Mouse (Mus musculus) intestine, embryonic 15.5 days (tissue): ENCODE measurements around the gene Rasgef1b. TPM values are rescaled to one million over a fixed set of nuclear protein-coding genes. Genes with fewer than 3 reads are reported as not detected.

Source experiments
- ATAC-seq: fragments of 200-750 bp; cut with Nextera tagmentation; 2 replicates; pipeline ENCODE4 v1.8.0; 2017; ENCODE audit warnings: moderate TSS enrichment, moderate library complexity
- H3K27ac ChIP-seq: fragments of 300-500 bp; sonication (generic); 2 replicates; pipeline ENCODE4 v1.5.1; 2015; ENCODE audit warnings: mild to moderate bottlenecking, inconsistent platforms
- H3K27me3 ChIP-seq: fragments of 300-500 bp; sonication (generic); replicated peaks from 2 replicates; pipeline ENCODE4 v1.6.1; 2015; ENCODE audit warnings: inconsistent platforms
- H3K36me3 ChIP-seq: fragments of 300-500 bp; sonication (generic); 2 replicates; pipeline ENCODE4 v1.6.1; 2015; ENCODE audit warnings: inconsistent platforms
- H3K4me1 ChIP-seq: fragments of 300-500 bp; sonication (generic); replicated peaks from 2 replicates; pipeline ENCODE4 v1.6.1; 2015; ENCODE audit warnings: inconsistent platforms
- H3K4me2 ChIP-seq: fragments of 300-500 bp; sonication (generic); replicated peaks from 2 replicates; pipeline ENCODE4 v1.6.1; 2015; ENCODE audit warnings: mild to moderate bottlenecking, inconsistent platforms
- H3K4me3 ChIP-seq: fragments of 300-500 bp; sonication (generic); replicated peaks from 2 replicates; pipeline ENCODE4 v1.5.1; 2015; ENCODE audit warnings: inconsistent platforms
- H3K9ac ChIP-seq: fragments of 300-500 bp; sonication (generic); 2 replicates; pipeline ENCODE4 v1.6.1; 2015; ENCODE audit warnings: inconsistent platforms
- H3K9me3 ChIP-seq: fragments of 300-500 bp; sonication (generic); 2 replicates; pipeline ENCODE4 v1.6.1; 2016; ENCODE audit warnings: inconsistent platforms
- WGBS: fragments of 180-500 bp; shearing (Covaris S2); methylation state at CpG from one replicate; pipeline ENCODE4 v1.1.7; 2015; 5-methylcytosine and 5-hydroxymethylcytosine counted together
- polyA plus RNA-seq: library from polyadenylated mRNA; unstranded; fragments of >200 nt; fragmentation: Nextera tagmentation; extraction: Ambion mirVana; gene quantifications from 2 replicates; pipeline ENCODE4 v1.2.1, GENCODE M21; 2015

The Rasgef1b gene
- polyA plus RNA-seq, 1 experiment from 2014 or later, result 8.9 TPM

GRCm38 (mm10) chr5:99737937-99738727, 9.3 kb upstream of the Rasgef1b start:
- 53% methylated on average over 10 of the region's 10 CpGs for WGBS
- H3K9me3 ChIP-seq, result no peaks in the 10 kb centered on the region
- no peak overlapping the region for H3K27ac ChIP-seq
- no peaks in the 10 kb centered on the region; the same call in 1 of the 2 replicates for H3K27me3 ChIP-seq
- no peak overlapping the region for H3K9ac ChIP-seq
- no peak overlapping the region for H3K4me2 ChIP-seq
- no peak overlapping the region for H3K4me3 ChIP-seq
- no peaks in the 10 kb centered on the region for H3K4me1 ChIP-seq
- no peaks in the 10 kb centered on the region for H3K36me3 ChIP-seq
- ATAC-seq, result no peak

- no peaks in the 10 kb centered on the region for H3K36me3 ChIP-seq
- no peak overlapping the region for H3K27ac ChIP-seq
- ATAC-seq, result no peak
- no peak overlapping the region for H3K4me2 ChIP-seq
- H3K9me3 ChIP-seq, result no peaks in the 10 kb centered on the region
- peaks cover 12% of the 10 kb centered on the region; the same call in 1 of the 2 replicates for H3K4me1 ChIP-seq
- H3K9ac ChIP-seq, result no peak overlapping the region
- H3K4me3 ChIP-seq, result no peak overlapping the region
- H3K27me3 ChIP-seq, result 0 out of 2 replicates have a peak, but pooled peaks cover 4% of the 10 kb centered on the region
- 91% methylated on average over 1 of the region's 1 CpGs for WGBS
Measured at GRCm38 (mm10) chr5:99729931-99730330, 1.1 kb upstream of the Rasgef1b start.

GRCm38 (mm10) chr5:99729361-99729882, 557 bp upstream of the Rasgef1b start:
- Histone ChIP-seq H3K9me3 (no peaks in the 10 kb centered on the region), H3K4me2 (peak overlapping the region; percentile 100), H3K27ac (no peak overlapping the region), H3K4me1 (peaks cover 12% of the 10 kb centered on the region; the same call in 1 of the 2 replicates), H3K4me3 (peak overlapping the region; percentile 26), H3K36me3 (no peaks in the 10 kb centered on the region), H3K27me3 (0 out of 2 replicates have a peak, but pooled peaks cover 4% of the 10 kb centered on the region), H3K9ac (no peak overlapping the region)
- ATAC-seq, result peak; percentile 52
- WGBS, result 4% methylated on average over 18 of the region's 18 CpGs

GRCm38 (mm10) chr5:99728027-99728451, 826 bp downstream of the Rasgef1b start:
- no peak overlapping the region for H3K27ac ChIP-seq
- 0 out of 2 replicates have a peak, but pooled peaks cover 4% of the 10 kb centered on the region for H3K27me3 ChIP-seq
- peak overlapping the region; percentile 100 for H3K4me2 ChIP-seq
- WGBS, result 2% methylated on average over 15 of the region's 15 CpGs
- H3K4me3 ChIP-seq, result peak overlapping the region; percentile 62
- peaks cover 12% of the 10 kb centered on the region; the same call in 1 of the 2 replicates for H3K4me1 ChIP-seq
- H3K9ac ChIP-seq, result no peak overlapping the region
- ATAC-seq, result peak; percentile 5; the same call in 1 of the 2 replicates
- H3K36me3 ChIP-seq, result no peaks in the 10 kb centered on the region
- no peaks in the 10 kb centered on the region for H3K9me3 ChIP-seq

- 0 out of 2 replicates have a peak, but pooled peaks cover 4% of the 10 kb centered on the region for H3K27me3 ChIP-seq
- H3K4me3 ChIP-seq, result no peak overlapping the region
- H3K9ac ChIP-seq, result no peak overlapping the region
- 73% methylated on average over 6 of the region's 6 CpGs for WGBS
- ATAC-seq, result no peak
- no peak overlapping the region for H3K4me2 ChIP-seq
- no peaks in the 10 kb centered on the region for H3K36me3 ChIP-seq
- no peak overlapping the region for H3K27ac ChIP-seq
- peaks cover 8% of the 10 kb centered on the region; the same call in 1 of the 2 replicates for H3K4me1 ChIP-seq
- H3K9me3 ChIP-seq, result no peaks in the 10 kb centered on the region
Measured at GRCm38 (mm10) chr5:99723941-99724340, 4.9 kb downstream of the Rasgef1b start.

- no peaks in the 10 kb centered on the region for H3K36me3 ChIP-seq
- H3K27ac ChIP-seq, result no peak overlapping the region
- H3K4me2 ChIP-seq, result no peak overlapping the region
- H3K4me3 ChIP-seq, result no peak overlapping the region
- ATAC-seq, result no peak
- no peak overlapping the region for H3K9ac ChIP-seq
- 91% methylated on average over 2 of the region's 2 CpGs for WGBS
- H3K9me3 ChIP-seq, result no peaks in the 10 kb centered on the region
- H3K4me1 ChIP-seq, result no peaks in the 10 kb centered on the region
- no peaks in the 10 kb centered on the region for H3K27me3 ChIP-seq
Measured at GRCm38 (mm10) chr5:99722310-99722709, 6.6 kb downstream of the Rasgef1b start.

- no peak for ATAC-seq
- WGBS, result 57% methylated on average over 2 of the region's 2 CpGs
- Histone ChIP-seq H3K9me3 (no peaks in the 10 kb centered on the region), H3K4me2 (no peak overlapping the region), H3K27ac (no peak overlapping the region), H3K4me1 (no peaks in the 10 kb centered on the region), H3K36me3 (no peaks in the 10 kb centered on the region), H3K4me3 (no peak overlapping the region), H3K9ac (no peak overlapping the region), H3K27me3 (no peaks in the 10 kb centered on the region)
Measured at GRCm38 (mm10) chr5:99720554-99720953, 8.3 kb downstream of the Rasgef1b start.

GRCm38 (mm10) chr5:99717917-99718316, 10.9 kb downstream of the Rasgef1b start:
- no peaks in the 10 kb centered on the region; the same call in 1 of the 2 replicates for H3K27me3 ChIP-seq
- H3K9me3 ChIP-seq, result no peaks in the 10 kb centered on the region
- H3K9ac ChIP-seq, result no peak overlapping the region
- 79% methylated on average over 8 of the region's 8 CpGs for WGBS
- no peak for ATAC-seq
- no peak overlapping the region for H3K27ac ChIP-seq
- H3K4me3 ChIP-seq, result no peak overlapping the region
- H3K4me2 ChIP-seq, result no peak overlapping the region
- no peaks in the 10 kb centered on the region for H3K36me3 ChIP-seq
- H3K4me1 ChIP-seq, result no peaks in the 10 kb centered on the region

GRCm38 (mm10) chr5:99715281-99715744, 13.6 kb downstream of the Rasgef1b start:
- H3K4me2 ChIP-seq, result no peak overlapping the region
- ATAC-seq, result no peak
- no peak overlapping the region for H3K4me3 ChIP-seq
- no peaks in the 10 kb centered on the region for H3K9me3 ChIP-seq
- H3K36me3 ChIP-seq, result no peaks in the 10 kb centered on the region
- no peaks in the 10 kb centered on the region; the same call in 1 of the 2 replicates for H3K27me3 ChIP-seq
- H3K27ac ChIP-seq, result no peak overlapping the region
- H3K9ac ChIP-seq, result no peak overlapping the region
- 44% methylated on average over 5 of the region's 5 CpGs for WGBS
- no peaks in the 10 kb centered on the region for H3K4me1 ChIP-seq

- no peaks in the 10 kb centered on the region; the same call in 1 of the 2 replicates for H3K27me3 ChIP-seq
- H3K4me3 ChIP-seq, result no peak overlapping the region
- H3K4me1 ChIP-seq, result no peaks in the 10 kb centered on the region
- no peak for ATAC-seq
- H3K9me3 ChIP-seq, result no peaks in the 10 kb centered on the region
- no peak overlapping the region for H3K9ac ChIP-seq
- no peaks in the 10 kb centered on the region for H3K36me3 ChIP-seq
- 92% methylated on average over 2 of the region's 2 CpGs for WGBS
- no peak overlapping the region for H3K27ac ChIP-seq
- H3K4me2 ChIP-seq, result no peak overlapping the region
Measured at GRCm38 (mm10) chr5:99711947-99712346, 16.9 kb downstream of the Rasgef1b start.

GRCm38 (mm10) chr5:99708706-99709105, 20.2 kb downstream of the Rasgef1b start:
- Histone ChIP-seq H3K4me1 (no peaks in the 10 kb centered on the region), H3K9ac (no peak overlapping the region), H3K27me3 (no peaks in the 10 kb centered on the region; the same call in 1 of the 2 replicates), H3K9me3 (no peaks in the 10 kb centered on the region), H3K27ac (no peak overlapping the region), H3K4me2 (no peak overlapping the region), H3K4me3 (no peak overlapping the region), H3K36me3 (no peaks in the 10 kb centered on the region)
- ATAC-seq, result no peak
- WGBS, result 31% methylated on average over 6 of the region's 6 CpGs

- H3K4me2 ChIP-seq, result no peak overlapping the region
- no peak overlapping the region for H3K27ac ChIP-seq
- H3K36me3 ChIP-seq, result no peaks in the 10 kb centered on the region
- no peaks in the 10 kb centered on the region for H3K9me3 ChIP-seq
- H3K9ac ChIP-seq, result no peak overlapping the region
- no peak overlapping the region for H3K4me3 ChIP-seq
- ATAC-seq, result no peak
- H3K4me1 ChIP-seq, result no peaks in the 10 kb centered on the region
- 33% methylated on average over 6 of the region's 6 CpGs for WGBS
- no peaks in the 10 kb centered on the region for H3K27me3 ChIP-seq
Measured at GRCm38 (mm10) chr5:99707261-99707660, 21.6 kb downstream of the Rasgef1b start.
